Mouse (Mus musculus): Measurements from ENCODE around the gene Pet117.

GRCm38 (mm10) chr2:144373063-144373462 lies 4.3 kb downstream of the Pet117 start:
- no peak for TF ChIP-seq NRF1 (IDR thresholded peaks at IDR 0.05; ENCODE audit: insufficient read depth, low read depth, low read length, poor library complexity, severe bottlenecking)
- TF ChIP-seq POLR2A (IDR thresholded peaks at IDR 0.05; ENCODE audit: control insufficient read depth in 1 of 2, insufficient read depth in 1 of 2, low read depth in 1 of 2, low read length in 2 of 2, poor library complexity in 1 of 2) = no peak
- no peak for TF ChIP-seq CTCF (IDR thresholded peaks at IDR 0.05 in 2 of 3, conservative IDR thresholded peaks at IDR 0.05 in 1 of 3; ENCODE audit: control insufficient read depth in 1 of 3, insufficient read depth in 1 of 3, low read depth in 2 of 3, low read length in 3 of 3, poor library complexity in 1 of 3, severe bottlenecking in 1 of 3)
- TF ChIP-seq MAX (IDR thresholded peaks at IDR 0.05; ENCODE audit: low read length) = no peak
- TF ChIP-seq ZMIZ1 (IDR thresholded peaks at IDR 0.05; ENCODE audit: low read depth, low read length) = no peak
- TF ChIP-seq GATA1 (IDR thresholded peaks at IDR 0.05; ENCODE audit: low read depth, low read length) = no peak
- TF ChIP-seq ETS1 (IDR thresholded peaks at IDR 0.05; ENCODE audit: low read depth, low read length) = no peak
- TF ChIP-seq USF2 (IDR thresholded peaks at IDR 0.05; ENCODE audit: borderline replicate concordance in 1 of 2, insufficient read depth in 1 of 2, low read depth in 1 of 2, low read length in 2 of 2) = no peak
- no peak for TF ChIP-seq TCF12 (IDR thresholded peaks at IDR 0.05; ENCODE audit: low read depth, low read length)

Data from MEL (cell line).